Mouse (Mus musculus) small intestine, adult 2 months (tissue): ENCODE measurements around the gene B4galt1.

Experiments
- CTCF ChIP-seq: fragments of 200-500 bp; IDR thresholded peaks from 2 replicates; pipeline ENCODE4 v1.5.1; 2012; ENCODE audit warnings: low read depth, mild to moderate bottlenecking, control low read depth, inconsistent platforms, low read length, moderate library complexity, mixed read lengths; ENCODE audit not compliant: insufficient replicate concordance, insufficient read length; ENCODE audit errors: extremely low read depth
- POLR2A ChIP-seq: fragments of 200-500 bp; IDR thresholded peaks from 2 replicates; pipeline ENCODE4 v1.6.1; 2012; ENCODE audit warnings: low read depth, mild to moderate bottlenecking, control low read depth, inconsistent platforms, low read length, moderate library complexity

GRCm38 (mm10) chr4:40891206-40891605, 37.4 kb upstream of the B4galt1 start:
- TF ChIP-seq POLR2A (no peak), CTCF (no peak)
